Mouse (Mus musculus) CH12.LX (cell line): ENCODE data around the gene Ube2e1. TPM values are rescaled to one million over a fixed set of nuclear protein-coding genes. Genes with fewer than 3 reads are reported as not detected.

Source experiments
- DNase-seq: peaks from one replicate; pipeline ENCODE4 v3.0.0-alpha.2; 2013; ENCODE audit errors: extremely low read depth
- H3K27ac ChIP-seq: 2 replicates; pipeline ENCODE4 v1.5.1; 2012; ENCODE audit warnings: low read depth, mild to moderate bottlenecking, control low read depth, moderate library complexity; ENCODE audit not compliant: insufficient read depth
- H3K27me3 ChIP-seq: replicated peaks from 2 replicates; pipeline ENCODE3; 2012; ENCODE audit warnings: inconsistent platforms
- H3K36me3 ChIP-seq, 2 experiments: replicated peaks in 1 of 2; 2 replicates each; pipeline versions ENCODE3 to v1.6.1; 2012; ENCODE audit warnings: inconsistent platforms in 1 of 2, low read length in 1 of 2, mild to moderate bottlenecking in 1 of 2, mixed read lengths in 1 of 2, moderate library complexity in 1 of 2; ENCODE audit not compliant: control insufficient read depth in 1 of 2, insufficient read depth in 1 of 2
- H3K4me1 ChIP-seq, 2 experiments: 2 replicates each; pipeline ENCODE4 v1.6.1; 2012; ENCODE audit warnings: inconsistent platforms in 1 of 2, moderate library complexity in 1 of 2; ENCODE audit not compliant: insufficient read depth in 2 of 2, control insufficient read depth in 1 of 2
- H3K4me2 ChIP-seq: 2 replicates; pipeline ENCODE4 v1.6.1; 2012; ENCODE audit warnings: low read depth, mild to moderate bottlenecking, control low read depth; ENCODE audit not compliant: poor library complexity, insufficient read depth, severe bottlenecking
- H3K4me3 ChIP-seq, 3 experiments: fragments of 150-350 bp in 1 of 3; sonication (generic) in 1 of 3; replicated peaks in 1 of 3; 2 replicates each; pipeline versions ENCODE3 to v1.5.1; 2011 to 2012; ENCODE audit warnings: low read depth in 2 of 3, low read length in 2 of 3, mild to moderate bottlenecking in 2 of 3, moderate library complexity in 2 of 3, control low read depth in 1 of 3, improper control_type of control experiment in 1 of 3, inconsistent platforms in 1 of 3, mixed read lengths in 1 of 3; ENCODE audit not compliant: poor library complexity in 1 of 3
- H3K79me2 ChIP-seq: replicated peaks from 2 replicates; pipeline ENCODE4 v1.6.1; 2012; ENCODE audit warnings: mild to moderate bottlenecking, moderate library complexity; ENCODE audit not compliant: control insufficient read depth, poor library complexity, insufficient read depth, severe bottlenecking; ENCODE audit errors: extremely low read depth
- H3K9ac ChIP-seq: 2 replicates; pipeline ENCODE4 v1.6.1; 2012; ENCODE audit warnings: low read depth, mild to moderate bottlenecking, control low read depth, moderate library complexity; ENCODE audit not compliant: insufficient read depth
- H3K9me3 ChIP-seq: replicated peaks from 2 replicates; pipeline ENCODE3; 2012; ENCODE audit warnings: low read length, inconsistent platforms, mixed read lengths
- E2F4 ChIP-seq: IDR thresholded peaks from 2 replicates; pipeline ENCODE4 v1.6.1; 2011; ENCODE audit warnings: low read depth, low read length, improper control_type of control experiment; ENCODE audit not compliant: insufficient replicate concordance
- ELF1 ChIP-seq: IDR thresholded peaks from 2 replicates; pipeline ENCODE4 v1.6.1; 2014; ENCODE audit warnings: low read depth, mild to moderate bottlenecking, inconsistent platforms, low read length, improper control_type of control experiment
- EP300 ChIP-seq: IDR thresholded peaks from 2 replicates; pipeline ENCODE4 v1.6.1; 2011; ENCODE audit warnings: low read length, improper control_type of control experiment
- IRF4 ChIP-seq: IDR thresholded peaks from 2 replicates; pipeline ENCODE4 v1.6.1; 2014; ENCODE audit warnings: low read depth, mild to moderate bottlenecking, inconsistent platforms, low read length, improper control_type of control experiment
- JUND ChIP-seq: conservative IDR thresholded peaks from 2 replicates; pipeline ENCODE4 v1.6.1; 2011; ENCODE audit warnings: low read depth, low read length, improper control_type of control experiment
- MAX ChIP-seq: IDR thresholded peaks from 2 replicates; pipeline ENCODE4 v1.6.1; 2011; ENCODE audit warnings: low read length, improper control_type of control experiment
- MAZ ChIP-seq: IDR thresholded peaks from 2 replicates; pipeline ENCODE4 v1.6.1; 2012; ENCODE audit warnings: low read depth, mild to moderate bottlenecking, inconsistent platforms, low read length, improper control_type of control experiment, moderate library complexity
- NRF1 ChIP-seq: IDR thresholded peaks from 2 replicates; pipeline ENCODE4 v1.6.1; 2014; ENCODE audit warnings: low read depth, mild to moderate bottlenecking, inconsistent platforms, low read length, improper control_type of control experiment, moderate library complexity
- POLR2AphosphoS2 ChIP-seq: IDR thresholded peaks from 2 replicates; pipeline ENCODE4 v1.6.1; 2011; ENCODE audit warnings: low read depth, low read length, improper control_type of control experiment
- SIN3A ChIP-seq: IDR thresholded peaks from 2 replicates; pipeline ENCODE4 v1.6.1; 2012; ENCODE audit warnings: low read length, improper control_type of control experiment, inconsistent platforms
- SMC3 ChIP-seq: IDR thresholded peaks from 2 replicates; pipeline ENCODE4 v1.6.1; 2011; ENCODE audit warnings: low read depth, low read length, improper control_type of control experiment
- TCF12 ChIP-seq: IDR thresholded peaks from 2 replicates; pipeline ENCODE4 v1.6.1; 2014; ENCODE audit warnings: low read depth, mild to moderate bottlenecking, inconsistent platforms, low read length, improper control_type of control experiment
- UBTF ChIP-seq: IDR thresholded peaks from 2 replicates; pipeline ENCODE4 v1.6.1; 2012; ENCODE audit warnings: low read depth, mild to moderate bottlenecking, inconsistent platforms, low read length, improper control_type of control experiment, moderate library complexity
- ZKSCAN1 ChIP-seq: IDR thresholded peaks from 2 replicates; pipeline ENCODE4 v1.6.1; 2012; ENCODE audit warnings: low read depth, inconsistent platforms, low read length, improper control_type of control experiment, borderline replicate concordance
- dilution Hi-C: fragments of 300-500 bp; cut with MboI; formaldehyde crosslinking; loops from 2 replicates; pipeline ENCODE4 v1.14.3; 2020; ENCODE audit warnings: low sequenced_read_pairs; ENCODE audit not compliant: extremely low pct_unique_long_range_greater_than_20kb, extremely low pct_ligation_motif_present
- in situ Hi-C: fragments of 300-500 bp; cut with MboI; formaldehyde crosslinking; loops from 3 replicates; pipeline ENCODE4 v1.14.3; 2019; ENCODE audit warnings: low sequenced_read_pairs, low pct_ligation_motif_present, low pct_unique_long_range_greater_than_20kb, mixed read lengths
- polyA plus RNA-seq: library from polyadenylated mRNA; unstranded; fragments of >175 nt; gene quantifications from 2 replicates; pipeline ENCODE4 v1.2.1, GENCODE M21; 2012; ENCODE audit warnings: low read depth; ENCODE audit not compliant: insufficient read length
- total RNA-seq, 2 experiments: library from RNA; depleted of rRNA; stranded (reverse); fragments of 300-350 nt in 1 of 2; fragments of >200 nt in 1 of 2; gene quantifications; 2 replicates each; pipeline ENCODE4 v1.2.3; 2012 to 2014

The Ube2e1 gene
- total and polyA plus RNA-seq, 3 experiments, result 28.1 to 202 (median 183) TPM

DNA sequence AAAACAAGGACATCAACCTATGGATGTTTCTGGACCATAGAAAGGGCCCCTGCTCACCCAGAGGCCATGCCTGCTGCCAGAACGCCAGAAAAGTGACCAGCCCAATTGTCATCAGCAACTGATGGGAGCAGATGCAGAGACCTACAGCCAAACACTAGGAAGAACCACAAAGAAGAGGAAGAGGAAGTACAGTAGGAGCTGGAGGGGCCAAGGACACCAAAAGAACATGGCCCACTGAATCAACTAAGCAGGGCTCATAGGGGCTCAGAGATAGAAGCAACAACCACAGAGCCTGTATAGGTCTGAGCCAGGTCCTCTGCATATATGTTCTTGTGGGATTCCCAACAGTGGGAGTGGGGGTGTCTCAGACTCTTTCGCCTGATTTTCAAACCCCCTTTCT is 34.2 kb downstream of the Ube2e1 start:
- no peaks in the 10 kb centered on the region for H3K9me3 ChIP-seq
- H3K27me3 ChIP-seq, result no peaks in the 10 kb centered on the region
- TF ChIP-seq SIN3A, result no peak
- TF ChIP-seq EP300, result no peak
- no peak for TF ChIP-seq ZKSCAN1
- no peak overlapping the region for H3K9ac ChIP-seq
- H3K79me2 ChIP-seq, result peaks cover 5% of the 10 kb centered on the region; the same call in 1 of the 2 replicates
- in situ Hi-C loops, result no loop called here
- no peak overlapping the region for H3K27ac ChIP-seq
- DNase-seq, result no peak
- peaks cover 3 to 28% of the 10 kb centered on the region in 2 experiments for H3K36me3 ChIP-seq
- dilution Hi-C loops, result no loop called here
- H3K4me2 ChIP-seq, result no peak overlapping the region
- H3K4me3 ChIP-seq, result no peak overlapping the region
- peaks cover 0 to 64% of the 10 kb centered on the region in 2 experiments; a peak in 2 of 4 replicates for H3K4me1 ChIP-seq

DNA sequence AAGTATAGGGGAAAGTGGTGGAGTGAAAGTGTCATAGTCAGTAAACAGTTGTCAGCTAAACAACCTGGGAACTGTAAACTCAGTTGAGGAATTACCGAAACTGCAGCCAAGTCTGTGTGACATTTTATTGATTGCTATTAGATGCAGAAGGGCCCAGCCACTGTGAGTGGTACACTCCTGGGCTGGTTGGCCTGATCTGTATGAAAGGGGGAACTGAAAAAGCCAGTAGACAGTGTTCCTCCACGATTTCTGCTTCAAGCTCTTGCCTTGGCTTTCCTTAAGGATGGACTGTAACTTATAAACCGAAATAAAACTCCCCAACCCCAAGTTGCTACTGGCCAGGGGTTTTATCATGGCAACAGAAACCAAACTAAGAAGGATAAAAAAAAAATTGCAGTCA is 39.1 kb downstream of the Ube2e1 start:
- H3K27ac ChIP-seq, result no peak overlapping the region
- no peak for DNase-seq
- dilution Hi-C loops, result no loop called here
- peaks cover 3 to 65% of the 10 kb centered on the region in 2 experiments; a peak in 3 of 4 replicates for H3K4me1 ChIP-seq
- H3K36me3 ChIP-seq, result peaks cover 0 to 26% of the 10 kb centered on the region in 2 experiments
- TF ChIP-seq IRF4, result peak; percentile 51; the same call in 1 of the 2 replicates
- TF ChIP-seq MAX, result no peak
- TF ChIP-seq, all 38 proteins: peak for 1
- Histone ChIP-seq H3K27me3 (no peaks in the 10 kb centered on the region), H3K79me2 (peaks cover 7% of the 10 kb centered on the region), H3K4me3 (no peak overlapping the region), H3K9me3 (no peaks in the 10 kb centered on the region), H3K9ac (no peak overlapping the region), H3K4me2 (no peak overlapping the region)
- in situ Hi-C loops, result no loop called here

DNA sequence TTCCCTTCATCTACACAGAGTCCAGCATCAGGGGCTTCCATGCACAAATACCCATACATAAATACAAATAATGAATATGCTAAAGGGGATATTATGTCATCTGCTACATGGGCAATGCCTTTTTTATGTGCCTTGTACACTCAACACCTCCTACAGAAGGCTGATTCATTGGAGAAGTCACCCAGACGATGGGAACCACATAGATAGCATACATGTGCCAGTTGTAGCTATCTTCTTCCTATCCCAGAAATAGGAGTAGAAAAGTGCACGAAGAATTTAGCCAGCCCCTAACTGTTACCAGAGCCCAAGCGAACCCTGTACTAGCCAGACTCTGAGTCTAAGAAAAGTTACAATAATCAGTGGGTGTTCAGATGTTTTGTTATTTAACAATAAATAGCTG is 39.5 kb downstream of the Ube2e1 start:
- Histone ChIP-seq H3K9ac (no peak overlapping the region), H3K4me3 (no peak overlapping the region), H3K36me3 (peaks cover 0 to 26% of the 10 kb centered on the region in 2 experiments), H3K27me3 (no peaks in the 10 kb centered on the region), H3K4me1 (peaks cover 6 to 66% of the 10 kb centered on the region in 2 experiments), H3K9me3 (no peaks in the 10 kb centered on the region), H3K27ac (no peak overlapping the region), H3K79me2 (peaks cover 7% of the 10 kb centered on the region), H3K4me2 (no peak overlapping the region)
- no peak for DNase-seq
- dilution Hi-C loops (no loop called here), in situ Hi-C loops (no loop called here)
- TF ChIP-seq UBTF, result no peak
- no peak for TF ChIP-seq MAZ
- TF ChIP-seq JUND, result no peak
- TF ChIP-seq IRF4, result no peak
- TF ChIP-seq SMC3, result no peak
- no peak for TF ChIP-seq NRF1
- no peak for TF ChIP-seq TCF12
- no peak for TF ChIP-seq E2F4
- TF ChIP-seq ELF1, result no peak
- no peak for TF ChIP-seq POLR2AphosphoS2
